ENCODE assay signal across 14 mouse cellular contexts in genomic region chr17:89592826-89593225, GRCm38 (mm10).
A peak's percentile ranks its signal among the peaks of the same experiment; 100 is the strongest.
DNase-seq lines count a peak whose midpoint lies in the region.
"Had no signal": no experiment of that assay in that cellular context is flagged by ENCODE, and none has a peak within 500 bp of the region (broad histone marks: within the 10 kb centered on the region; RNA-seq: fewer than 3 reads in every experiment).

No protein-coding gene starts in this region.

- intact Hi-C loops in left cerebral cortex, postnatal 14 days (cut with DNase I), result loop anchor here (10.0 kb wide), 1 partner anchor 258 kb away; no protein-coding TSS in a partner anchor
- intact Hi-C loops in left cerebral cortex, postnatal 4 days (cut with DNase I), result no loop called here

- DNase-seq in layer of hippocampus, adult 11-12 months (ENCODE audit: low spot score), result peak; percentile 32
- DNase-seq in layer of hippocampus, adult 9-10 months (ENCODE audit: low spot score), result no peak
- DNase-seq in left cerebral cortex, postnatal 14 days (ENCODE audit: low spot score in 2 of 2), result peak; percentile 31 to 32
- DNase-seq in left cerebral cortex, postnatal 4 days, result no peak
- peak; percentile 62 for DNase-seq in brain, adult 2 months (ENCODE audit: low read depth, low spot score)
- DNase-seq in layer of hippocampus, postnatal 14 days (ENCODE audit: low spot score in 2 of 2), result peak; percentile 9 to 32
- DNase-seq in gastrocnemius, adult 8-10 months (ENCODE audit: low spot score in 2 of 2), result no peak
- DNase-seq: adrenal gland, adult 2 months; adrenal gland, postnatal 25 days; cerebellum, adult 2 months; cerebellum, postnatal 10 days; gastrocnemius, postnatal 14 days; heart, adult 2 months; heart, postnatal 14 days had no signal

Comparison
In these comparisons a context has a peak if more than half of its experiments do, and no peak if none do; other contexts are left out.
1. DNase-seq: peak in layer of hippocampus, adult 11-12 months (single experiment), left cerebral cortex, postnatal 14 days (2 of 2), brain, adult 2 months (single experiment) and layer of hippocampus, postnatal 14 days (2 of 2); none in layer of hippocampus, adult 9-10 months (single experiment), left cerebral cortex, postnatal 4 days (single experiment) and gastrocnemius, adult 8-10 months (0 of 2).